Mouse (Mus musculus) heart, adult 2 months (tissue): ENCODE data around the gene Fam184a. TPM values are rescaled to one million over a fixed set of nuclear protein-coding genes. Genes with fewer than 3 reads are reported as not detected.
A peak's percentile ranks its signal among the peaks of the same experiment; 100 is the strongest.

Experiments
- DNase-seq, 2 experiments: peaks; one replicate each; pipeline ENCODE4 v3.0.0; 2021
- H3K27ac ChIP-seq: fragments of 200-600 bp; 2 replicates; pipeline ENCODE4 v1.8.1; 2022
- H3K27me3 ChIP-seq: fragments of 200-500 bp; 2 replicates; pipeline ENCODE4 v1.6.1; 2012; ENCODE audit warnings: mild to moderate bottlenecking, low read length, inconsistent platforms, mixed read lengths; ENCODE audit not compliant: control insufficient read depth, insufficient read depth
- H3K36me3 ChIP-seq: fragments of 200-500 bp; 2 replicates; pipeline ENCODE4 v1.6.1; 2012; ENCODE audit warnings: low read length, inconsistent platforms; ENCODE audit not compliant: control insufficient read depth, insufficient read depth
- H3K4me1 ChIP-seq: fragments of 200-500 bp; 2 replicates; pipeline ENCODE4 v1.6.1; 2011; ENCODE audit warnings: low read length; ENCODE audit not compliant: control insufficient read depth, insufficient read depth
- H3K4me3 ChIP-seq: fragments of 200-600 bp; 2 replicates; pipeline ENCODE4 v1.8.1; 2022
- H3K79me2 ChIP-seq: fragments of 200-500 bp; replicated peaks from 2 replicates; pipeline ENCODE4 v1.6.1; 2012; ENCODE audit warnings: mild to moderate bottlenecking, inconsistent platforms, low read length, moderate library complexity, mixed read lengths; ENCODE audit not compliant: control insufficient read depth, insufficient read depth
- H3K9ac ChIP-seq: fragments of 200-500 bp; 2 replicates; pipeline ENCODE4 v1.6.1; 2012; ENCODE audit warnings: low read depth, mild to moderate bottlenecking, control low read depth, inconsistent platforms, low read length, mixed read lengths
- CTCF ChIP-seq: fragments of 200-600 bp; IDR thresholded peaks from 2 replicates; pipeline ENCODE4 v1.8.1; 2022; ENCODE audit warnings: antibody characterized with exemption, mild to moderate bottlenecking, moderate library complexity
- EP300 ChIP-seq: fragments of 200-500 bp; IDR thresholded peaks from 2 replicates; pipeline ENCODE4 v1.6.1; 2011; ENCODE audit warnings: low read depth, low read length, control low read depth; ENCODE audit not compliant: insufficient read depth
- POLR2A ChIP-seq: fragments of 200-500 bp; IDR thresholded peaks from 2 replicates; pipeline ENCODE4 v1.6.1; 2011; ENCODE audit warnings: mild to moderate bottlenecking, low read depth, low read length, control low read depth; ENCODE audit not compliant: insufficient read depth
- WGBS: fragments of 180-500 bp; shearing (Covaris S2); methylation state at CpG from one replicate; pipeline ENCODE4 v1.1.7; 2018; 5-methylcytosine and 5-hydroxymethylcytosine counted together
- intact Hi-C: fragments of 180-260 bp; cut with DNase I; formaldehyde crosslinking; loops from one replicate; pipeline ENCODE4 v1.15.1; 2025
- polyA plus RNA-seq: library from polyadenylated mRNA; depleted of rRNA; stranded (reverse); fragments of >200 nt; gene quantifications from 2 replicates; pipeline ENCODE4 v1.2.3, GENCODE M21; 2012
- total RNA-seq, 2 experiments: library from RNA; stranded (reverse); gene quantifications; 2 replicates each; pipeline ENCODE4 v1.2.3; 2021

Gene Fam184a
- total and polyA plus RNA-seq, 3 experiments = 0.53 to 0.96 (median 0.73) TPM

- H3K4me3 ChIP-seq = peak overlapping the region; percentile 94
- H3K79me2 ChIP-seq = no peaks in the 10 kb centered on the region
- no peaks in the 10 kb centered on the region for H3K4me1 ChIP-seq
- H3K27ac ChIP-seq = peak overlapping the region; percentile 94
- intact Hi-C loops = loop anchor here (1.0 to 10.0 kb wide), 2 partner anchors 34 to 445 kb away; partner anchors contain the start of genes Asf1a and Man1a
- DNase-seq = peak; percentile 93 to 96
- peak overlapping the region; percentile 75 for H3K9ac ChIP-seq
- H3K27me3 ChIP-seq = no peaks in the 10 kb centered on the region
- H3K36me3 ChIP-seq = no peaks in the 10 kb centered on the region
- TF ChIP-seq EP300 (0 out of 2 replicates have a peak, but pooled peaks have one; percentile 54), CTCF (no peak), POLR2A (peak; percentile 59)
- WGBS = under 1% methylated on average over 35 of the region's 35 CpGs
Measured at GRCm38 (mm10) chr10:53629918-53630250, 121.0 kb downstream of the Fam184a start.

DNA sequence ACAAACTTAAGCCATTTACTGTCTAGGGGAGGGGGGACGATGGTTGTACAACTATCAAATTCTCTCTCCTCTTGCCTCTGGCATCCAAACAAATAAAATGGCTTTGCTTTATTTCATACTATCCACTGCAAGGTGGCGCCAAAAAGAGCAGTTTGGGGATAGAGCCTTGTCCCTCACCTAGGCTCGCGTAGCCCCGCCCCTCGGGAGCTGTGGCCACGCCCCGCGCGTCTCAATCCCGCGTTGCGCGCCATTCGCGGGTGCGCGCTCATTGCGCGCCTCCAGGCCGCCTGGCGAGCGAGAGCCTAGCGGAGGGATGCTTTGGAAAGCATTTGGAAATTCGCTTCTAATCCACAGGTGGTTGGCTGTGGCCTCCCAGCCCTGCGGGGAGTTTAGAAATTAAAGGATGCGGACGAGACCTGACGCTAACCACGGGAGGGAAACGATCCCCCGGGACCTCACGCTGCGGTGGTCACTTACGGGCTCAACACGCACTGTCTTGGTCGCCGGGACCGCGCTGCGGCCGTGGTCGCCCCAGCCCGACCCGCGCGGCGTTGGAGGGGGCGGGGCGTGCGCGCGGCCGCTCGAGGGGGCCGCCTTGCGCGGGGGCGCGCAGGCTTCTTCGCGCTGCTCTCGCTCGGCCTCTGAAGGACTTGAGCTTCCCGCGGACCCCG, 121.5 kb downstream of the Fam184a start:
- Histone ChIP-seq H3K27me3 (no peaks in the 10 kb centered on the region), H3K9ac (peak overlapping the region; percentile 75), H3K4me3 (peak overlapping the region; percentile 94), H3K27ac (peak overlapping the region; percentile 94), H3K79me2 (no peaks in the 10 kb centered on the region), H3K36me3 (no peaks in the 10 kb centered on the region), H3K4me1 (no peaks in the 10 kb centered on the region)
- WGBS = under 1% methylated on average over 67 of the region's 67 CpGs
- peak; percentile 92 to 94 for DNase-seq
- no peak for TF ChIP-seq EP300
- TF ChIP-seq POLR2A = no peak; the same call in 1 of the 2 replicates
- peak; percentile 62 for TF ChIP-seq CTCF
- intact Hi-C loops = loop anchor here (1.0 to 10.0 kb wide), 2 partner anchors 33 to 445 kb away; partner anchors contain the start of genes Asf1a and Man1a

- no peak for TF ChIP-seq EP300
- TF ChIP-seq POLR2A = no peak
- TF ChIP-seq CTCF = no peak
- no peak overlapping the region for H3K4me3 ChIP-seq
- H3K4me1 ChIP-seq = peaks cover 2% of the 10 kb centered on the region
- H3K79me2 ChIP-seq = no peaks in the 10 kb centered on the region
- WGBS = 33% methylated on average over 8 of the region's 8 CpGs
- H3K27me3 ChIP-seq = no peaks in the 10 kb centered on the region
- peaks cover 10% of the 10 kb centered on the region for H3K36me3 ChIP-seq
- DNase-seq = no peak
- intact Hi-C loops = no loop called here
- H3K9ac ChIP-seq = no peak overlapping the region
- no peak overlapping the region for H3K27ac ChIP-seq
Measured at GRCm38 (mm10) chr10:53615850-53616616, 134.9 kb downstream of the Fam184a start.

DNA sequence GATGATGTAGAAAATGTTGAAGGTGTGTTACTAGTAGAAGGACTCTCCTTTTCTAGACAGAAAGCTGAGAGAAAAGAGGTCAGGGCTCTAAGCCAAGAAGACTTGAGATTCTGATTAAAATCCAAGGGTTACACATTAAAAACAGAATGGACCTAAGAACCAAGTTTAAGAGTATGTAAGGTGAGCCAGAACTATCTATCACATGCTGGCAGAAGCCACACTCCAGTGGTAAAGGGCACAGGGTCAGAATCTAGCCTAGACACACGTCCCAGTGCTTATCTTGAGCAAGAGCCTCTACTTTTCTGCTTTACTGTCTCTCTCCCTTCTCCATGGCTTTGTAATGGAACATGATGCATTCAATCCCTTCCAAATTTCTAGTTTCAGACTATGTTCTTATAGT, 137.0 kb downstream of the Fam184a start:
- H3K4me3 ChIP-seq = no peak overlapping the region
- 71% methylated on average over 1 of the region's 1 CpGs for WGBS
- no peak overlapping the region for H3K27ac ChIP-seq
- no peaks in the 10 kb centered on the region for H3K27me3 ChIP-seq
- TF ChIP-seq EP300 = no peak
- no peak for TF ChIP-seq CTCF
- no peak for TF ChIP-seq POLR2A
- peaks cover 10% of the 10 kb centered on the region for H3K36me3 ChIP-seq
- H3K79me2 ChIP-seq = no peaks in the 10 kb centered on the region
- peaks cover 2% of the 10 kb centered on the region for H3K4me1 ChIP-seq
- DNase-seq = no peak
- no peak overlapping the region for H3K9ac ChIP-seq
- intact Hi-C loops = no loop called here

- Histone ChIP-seq H3K36me3 (peaks cover 10% of the 10 kb centered on the region), H3K27me3 (no peaks in the 10 kb centered on the region), H3K4me1 (peaks cover 2% of the 10 kb centered on the region), H3K9ac (no peak overlapping the region), H3K4me3 (no peak overlapping the region), H3K27ac (no peak overlapping the region), H3K79me2 (no peaks in the 10 kb centered on the region)
- no peak for TF ChIP-seq POLR2A
- TF ChIP-seq EP300 = no peak
- no peak for TF ChIP-seq CTCF
- WGBS = 84% methylated on average over 1 of the region's 1 CpGs
- intact Hi-C loops = no loop called here
- no peak for DNase-seq
Measured at GRCm38 (mm10) chr10:53612172-53612571, 138.8 kb downstream of the Fam184a start.
